Mouse (Mus musculus) liver, embryonic 12.5 days (tissue): ENCODE data around the gene Kcnj8. TPM values are rescaled to one million over a fixed set of nuclear protein-coding genes. Genes with fewer than 3 reads are reported as not detected.
A peak's percentile ranks its signal among the peaks of the same experiment; 100 is the strongest.

Experiments used
- ATAC-seq: fragments of 200-750 bp; cut with Nextera tagmentation; 2 replicates; pipeline ENCODE4 v1.8.0; 2017; ENCODE audit warnings: moderate number of reproducible peaks, mild to moderate bottlenecking, moderate library complexity
- H3K27ac ChIP-seq: fragments of 300-500 bp; sonication (generic); 2 replicates; pipeline ENCODE4 v1.5.1; 2016; ENCODE audit warnings: mild to moderate bottlenecking
- H3K27me3 ChIP-seq: fragments of 300-500 bp; sonication (generic); replicated peaks from 2 replicates; pipeline ENCODE4 v1.6.1; 2016; ENCODE audit warnings: mild to moderate bottlenecking, moderate library complexity
- H3K36me3 ChIP-seq: fragments of 300-500 bp; sonication (generic); 2 replicates; pipeline ENCODE4 v1.6.1; 2016; ENCODE audit warnings: mild to moderate bottlenecking, moderate library complexity
- H3K4me1 ChIP-seq: fragments of 300-500 bp; sonication (generic); 2 replicates; pipeline ENCODE4 v1.6.1; 2016
- H3K4me2 ChIP-seq: fragments of 300-500 bp; sonication (generic); 2 replicates; pipeline ENCODE4 v1.6.1; 2016; ENCODE audit warnings: mild to moderate bottlenecking, moderate library complexity
- H3K4me3 ChIP-seq: fragments of 300-500 bp; sonication (generic); 2 replicates; pipeline ENCODE4 v1.5.1; 2016; ENCODE audit warnings: mild to moderate bottlenecking, moderate library complexity
- H3K9ac ChIP-seq: fragments of 300-500 bp; sonication (generic); 2 replicates; pipeline ENCODE4 v1.6.1; 2016; ENCODE audit warnings: mild to moderate bottlenecking, moderate library complexity
- H3K9me3 ChIP-seq: fragments of 300-500 bp; sonication (generic); replicated peaks from 2 replicates; pipeline ENCODE4 v1.6.1; 2016; ENCODE audit warnings: mild to moderate bottlenecking, moderate library complexity
- WGBS: fragments of 180-500 bp; shearing (Covaris S2); methylation state at CpG from one replicate; pipeline ENCODE4 v1.1.7; 2016; ENCODE audit not compliant: insufficient replicate concordance; 5-methylcytosine and 5-hydroxymethylcytosine counted together
- polyA plus RNA-seq: library from polyadenylated mRNA; unstranded; fragments of >200 nt; fragmentation: Nextera tagmentation; extraction: Ambion mirVana; gene quantifications from 2 replicates; pipeline ENCODE4 v1.2.1, GENCODE M21; 2016

Gene Kcnj8
- polyA plus RNA-seq, 1 experiment from 2014 or later, result 3.1 TPM

DNA sequence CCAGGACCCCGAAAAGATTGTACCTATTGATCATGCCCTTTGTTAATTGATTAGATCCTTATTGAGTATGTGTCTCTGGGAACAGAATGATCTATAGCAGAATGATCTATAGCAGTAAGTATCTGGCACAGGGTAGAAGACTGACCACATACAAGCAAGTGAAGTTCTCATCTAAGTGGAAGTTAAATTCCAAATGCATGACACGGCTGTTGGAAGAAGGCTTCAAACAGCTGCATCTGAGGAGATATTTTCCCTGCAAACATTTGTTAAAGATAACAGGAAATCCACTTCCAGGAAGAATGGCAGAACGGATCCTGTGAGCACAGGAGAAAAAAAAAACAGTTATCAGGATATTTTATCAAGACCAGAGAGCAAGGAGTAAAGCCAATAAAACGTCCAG lies 27.8 kb downstream of the Kcnj8 start:
- no peak overlapping the region for H3K9ac ChIP-seq
- H3K27ac ChIP-seq, result no peak overlapping the region
- H3K4me1 ChIP-seq, result no peaks in the 10 kb centered on the region
- H3K4me3 ChIP-seq, result no peak overlapping the region
- 47% methylated on average over 4 of the region's 4 CpGs for WGBS
- no peak for ATAC-seq
- H3K36me3 ChIP-seq, result no peaks in the 10 kb centered on the region
- H3K27me3 ChIP-seq, result no peaks in the 10 kb centered on the region
- no peak overlapping the region for H3K4me2 ChIP-seq
- H3K9me3 ChIP-seq, result no peaks in the 10 kb centered on the region

DNA sequence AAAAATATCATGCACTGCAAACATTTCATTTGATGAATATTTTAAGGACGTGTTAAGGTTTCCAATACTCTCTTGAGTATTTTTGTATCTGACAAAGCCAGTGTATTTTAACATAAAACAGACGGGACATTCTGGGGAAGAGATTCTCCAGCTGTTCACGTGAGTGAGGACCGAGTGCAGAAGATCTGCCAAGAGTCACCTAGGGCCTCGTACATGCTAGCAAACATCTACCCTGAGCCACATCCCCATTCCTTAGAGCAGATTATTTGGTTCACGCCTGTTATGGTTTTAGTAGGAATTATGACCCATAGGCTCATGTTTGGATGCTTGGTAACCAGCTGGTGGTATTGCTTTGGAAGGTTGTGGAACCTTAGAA lies 28.6 kb downstream of the Kcnj8 start:
- Histone ChIP-seq H3K9ac (no peak overlapping the region), H3K27me3 (no peaks in the 10 kb centered on the region), H3K4me3 (no peak overlapping the region), H3K4me2 (no peak overlapping the region), H3K9me3 (no peaks in the 10 kb centered on the region), H3K27ac (no peak overlapping the region), H3K4me1 (no peaks in the 10 kb centered on the region), H3K36me3 (no peaks in the 10 kb centered on the region)
- no peak for ATAC-seq
- 68% methylated on average over 6 of the region's 6 CpGs for WGBS

- Histone ChIP-seq H3K4me3 (no peak overlapping the region), H3K9ac (no peak overlapping the region), H3K9me3 (no peaks in the 10 kb centered on the region), H3K27ac (no peak overlapping the region), H3K4me2 (no peak overlapping the region), H3K27me3 (no peaks in the 10 kb centered on the region), H3K36me3 (no peaks in the 10 kb centered on the region), H3K4me1 (no peaks in the 10 kb centered on the region)
- ATAC-seq, result no peak
- WGBS, result 64% methylated on average over 8 of the region's 8 CpGs
These were observed 29.2 kb downstream of the Kcnj8 start for GRCm38 (mm10) chr6:142542082-142542799.

GRCm38 (mm10) chr6:142540561-142541160 lies 30.8 kb downstream of the Kcnj8 start:
- Histone ChIP-seq H3K27ac (no peak overlapping the region), H3K4me2 (no peak overlapping the region), H3K9me3 (no peaks in the 10 kb centered on the region), H3K4me3 (no peak overlapping the region), H3K4me1 (no peaks in the 10 kb centered on the region), H3K36me3 (no peaks in the 10 kb centered on the region), H3K27me3 (no peaks in the 10 kb centered on the region), H3K9ac (no peak overlapping the region)
- ATAC-seq, result no peak
- WGBS, result 68% methylated on average over 10 of the region's 10 CpGs

GRCm38 (mm10) chr6:142540131-142540530 lies 31.3 kb downstream of the Kcnj8 start:
- Histone ChIP-seq H3K4me2 (no peak overlapping the region), H3K9me3 (no peaks in the 10 kb centered on the region), H3K4me1 (no peaks in the 10 kb centered on the region), H3K27me3 (no peaks in the 10 kb centered on the region), H3K36me3 (no peaks in the 10 kb centered on the region), H3K4me3 (no peak overlapping the region), H3K27ac (no peak overlapping the region), H3K9ac (no peak overlapping the region)
- WGBS, result 62% methylated on average over 5 of the region's 5 CpGs
- ATAC-seq, result no peak

- H3K4me3 ChIP-seq, result no peak overlapping the region
- H3K36me3 ChIP-seq, result no peaks in the 10 kb centered on the region
- no peaks in the 10 kb centered on the region for H3K9me3 ChIP-seq
- 41% methylated on average over 17 of the region's 17 CpGs for WGBS
- no peaks in the 10 kb centered on the region for H3K4me1 ChIP-seq
- no peak for ATAC-seq
- H3K27ac ChIP-seq, result no peak overlapping the region
- no peaks in the 10 kb centered on the region for H3K27me3 ChIP-seq
- no peak overlapping the region for H3K4me2 ChIP-seq
- no peak overlapping the region for H3K9ac ChIP-seq
These were observed 32.9 kb downstream of the Kcnj8 start for GRCm38 (mm10) chr6:142538503-142538902.

GRCm38 (mm10) chr6:142533412-142533811 lies 38.0 kb downstream of the Kcnj8 start:
- ATAC-seq, result no peak
- Histone ChIP-seq H3K4me2 (no peak overlapping the region), H3K9ac (no peak overlapping the region), H3K4me1 (peaks cover 16% of the 10 kb centered on the region), H3K27ac (no peak overlapping the region), H3K9me3 (no peaks in the 10 kb centered on the region), H3K27me3 (no peaks in the 10 kb centered on the region), H3K36me3 (no peaks in the 10 kb centered on the region), H3K4me3 (no peak overlapping the region)
- WGBS, result 66% methylated on average over 5 of the region's 5 CpGs

DNA sequence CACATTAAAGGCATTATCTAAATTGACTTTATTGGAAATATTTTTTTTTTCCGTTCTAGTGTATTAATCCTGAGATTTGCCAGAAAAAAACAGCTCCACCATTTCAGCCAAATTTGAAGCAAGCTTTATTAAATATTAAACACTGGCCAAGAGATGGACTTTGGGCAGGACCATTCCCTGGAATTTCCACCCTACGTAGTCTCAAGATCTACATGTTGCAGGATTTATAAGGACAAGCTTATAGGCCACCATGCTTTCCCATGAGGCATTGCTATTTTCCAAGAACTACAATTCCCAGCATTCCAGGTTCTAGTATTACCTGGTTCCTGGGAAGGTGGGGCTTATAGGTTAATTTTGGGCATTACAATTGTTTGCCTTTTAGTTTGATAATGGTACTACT lies 38.7 kb downstream of the Kcnj8 start:
- WGBS, result 77% methylated on average over 2 of the region's 2 CpGs
- H3K27me3 ChIP-seq, result no peaks in the 10 kb centered on the region
- no peak for ATAC-seq

GRCm38 (mm10) chr6:142532141-142532540 lies 39.3 kb downstream of the Kcnj8 start:
- no peaks in the 10 kb centered on the region for H3K36me3 ChIP-seq
- H3K27me3 ChIP-seq, result no peaks in the 10 kb centered on the region
- H3K4me3 ChIP-seq, result no peak overlapping the region
- H3K9me3 ChIP-seq, result no peaks in the 10 kb centered on the region
- 89% methylated on average over 17 of the region's 17 CpGs for whole genome bisulfite sequencing
- ATAC-seq, result no peak
- no peak overlapping the region for H3K9ac ChIP-seq
- no peak overlapping the region for H3K27ac ChIP-seq
- no peak overlapping the region for H3K4me2 ChIP-seq
- H3K4me1 ChIP-seq, result peaks cover 16% of the 10 kb centered on the region

More for the DNA sequence above, 38.7 kb downstream of the Kcnj8 start:
- no peak overlapping the region for H3K4me2 ChIP-seq
- no peak overlapping the region for H3K27ac ChIP-seq
- H3K36me3 ChIP-seq, result no peaks in the 10 kb centered on the region
- no peak overlapping the region for H3K9ac ChIP-seq
- no peaks in the 10 kb centered on the region for H3K9me3 ChIP-seq
- H3K4me3 ChIP-seq, result no peak overlapping the region
- H3K4me1 ChIP-seq, result peaks cover 16% of the 10 kb centered on the region

DNA sequence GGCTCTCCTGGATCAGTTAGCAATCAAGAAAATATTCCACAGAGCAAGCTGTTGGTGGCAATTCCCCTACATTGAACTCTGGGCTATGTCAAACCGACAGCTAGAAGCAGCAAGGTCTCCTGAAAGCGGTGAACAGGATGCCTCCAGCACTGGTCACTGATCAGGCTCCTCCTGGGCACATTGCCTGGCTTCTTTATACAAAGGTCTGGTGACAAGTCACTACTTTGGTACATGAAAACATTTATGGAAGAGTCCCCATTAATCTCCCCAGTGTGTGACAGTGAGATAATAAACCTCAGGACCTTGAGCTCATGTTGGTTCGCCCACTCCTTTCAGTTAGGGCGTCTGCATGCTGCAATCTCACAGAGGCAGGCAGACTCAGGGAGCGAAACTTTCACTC lies 41.0 kb downstream of the Kcnj8 start:
- peaks cover 16% of the 10 kb centered on the region for H3K4me1 ChIP-seq
- no peaks in the 10 kb centered on the region for H3K27me3 ChIP-seq
- ATAC-seq, result peak; percentile 78
- no peak overlapping the region for H3K4me3 ChIP-seq
- no peaks in the 10 kb centered on the region for H3K9me3 ChIP-seq
- 0 out of 2 replicates have a peak overlapping the region, but pooled peaks have one; percentile 10 for H3K4me2 ChIP-seq
- no peaks in the 10 kb centered on the region for H3K36me3 ChIP-seq
- no peak overlapping the region for H3K9ac ChIP-seq
- WGBS, result 39% methylated on average over 5 of the region's 5 CpGs
- H3K27ac ChIP-seq, result peak overlapping the region; percentile 40; the same call in 1 of the 2 replicates

DNA sequence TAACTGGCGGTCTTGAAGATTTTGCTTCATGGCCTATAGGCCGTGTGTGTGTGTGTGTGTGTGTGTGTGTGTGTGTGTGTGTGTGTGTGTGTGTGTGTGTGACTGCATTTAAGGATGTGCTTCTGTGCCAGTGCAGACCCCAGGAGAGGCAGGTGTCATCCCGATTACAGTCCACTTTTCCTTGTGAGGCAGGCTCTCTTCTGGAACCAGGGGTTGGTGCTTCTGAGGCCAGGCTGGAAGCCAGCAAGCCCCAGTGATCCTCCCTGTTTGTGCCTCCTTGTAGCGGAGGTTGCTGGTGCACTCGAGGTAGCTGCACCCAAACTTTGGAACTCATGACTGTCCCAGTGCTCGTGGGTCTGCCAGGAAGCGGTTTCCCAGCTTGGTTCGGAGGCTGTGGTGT lies 41.7 kb downstream of the Kcnj8 start:
- Histone ChIP-seq H3K36me3 (no peaks in the 10 kb centered on the region), H3K27ac (no peak overlapping the region), H3K4me2 (no peak overlapping the region), H3K4me3 (no peak overlapping the region), H3K4me1 (peaks cover 16% of the 10 kb centered on the region), H3K9me3 (no peaks in the 10 kb centered on the region), H3K9ac (no peak overlapping the region), H3K27me3 (no peaks in the 10 kb centered on the region)
- ATAC-seq, result no peak
- 75% methylated on average over 8 of the region's 8 CpGs for WGBS

DNA sequence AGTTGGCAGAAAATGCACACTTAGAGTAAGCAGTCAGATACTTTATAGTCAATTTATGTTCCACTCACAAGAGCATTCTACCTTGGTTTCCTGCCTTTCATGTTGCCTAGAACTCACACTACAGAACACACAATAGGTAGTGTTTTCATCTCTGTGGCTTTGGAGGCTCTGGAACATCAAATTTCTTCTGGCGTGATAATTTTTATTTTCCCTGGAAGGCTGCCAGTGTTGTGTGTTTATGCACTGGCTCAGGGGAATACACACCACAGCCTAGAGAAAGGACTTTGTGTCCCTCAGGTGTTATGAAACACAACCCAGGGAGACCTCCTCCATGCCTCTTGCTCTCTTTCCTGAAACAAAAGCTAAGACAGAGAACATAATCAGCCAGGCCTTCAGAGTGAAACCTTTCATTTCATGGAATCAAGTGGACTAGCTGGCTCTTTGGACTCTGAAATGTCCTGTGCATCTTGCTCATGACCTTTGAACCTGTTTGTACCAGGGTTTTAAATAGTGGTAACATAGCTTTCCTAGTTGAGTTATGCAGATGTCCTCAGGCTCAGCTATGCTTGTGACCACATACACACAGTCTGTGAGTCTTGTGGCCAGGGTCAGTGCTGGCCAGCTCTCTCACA lies 43.4 kb downstream of the Kcnj8 start:
- no peak overlapping the region for H3K4me3 ChIP-seq
- H3K4me2 ChIP-seq, result no peak overlapping the region
- H3K9ac ChIP-seq, result no peak overlapping the region
- no peak for ATAC-seq
- WGBS, result 56% methylated on average over 1 of the region's 1 CpGs
- H3K36me3 ChIP-seq, result no peaks in the 10 kb centered on the region
- no peak overlapping the region for H3K27ac ChIP-seq
- no peaks in the 10 kb centered on the region for H3K9me3 ChIP-seq
- peaks cover 16% of the 10 kb centered on the region for H3K4me1 ChIP-seq
- H3K27me3 ChIP-seq, result no peaks in the 10 kb centered on the region
